Mouse (Mus musculus) v-Abl transformed pro-B cells (cell line): Measurements from ENCODE around the gene 1190005I06Rik.

Source experiments
- in situ Hi-C, 2 experiments: fragments of 400-800 bp; cut with MboI; formaldehyde crosslinking; loops; one replicate each; pipeline ENCODE4 v1.15.1; 2025; ENCODE audit not compliant: unreplicated experiment in 2 of 2

1190005I06Rik gene

DNA sequence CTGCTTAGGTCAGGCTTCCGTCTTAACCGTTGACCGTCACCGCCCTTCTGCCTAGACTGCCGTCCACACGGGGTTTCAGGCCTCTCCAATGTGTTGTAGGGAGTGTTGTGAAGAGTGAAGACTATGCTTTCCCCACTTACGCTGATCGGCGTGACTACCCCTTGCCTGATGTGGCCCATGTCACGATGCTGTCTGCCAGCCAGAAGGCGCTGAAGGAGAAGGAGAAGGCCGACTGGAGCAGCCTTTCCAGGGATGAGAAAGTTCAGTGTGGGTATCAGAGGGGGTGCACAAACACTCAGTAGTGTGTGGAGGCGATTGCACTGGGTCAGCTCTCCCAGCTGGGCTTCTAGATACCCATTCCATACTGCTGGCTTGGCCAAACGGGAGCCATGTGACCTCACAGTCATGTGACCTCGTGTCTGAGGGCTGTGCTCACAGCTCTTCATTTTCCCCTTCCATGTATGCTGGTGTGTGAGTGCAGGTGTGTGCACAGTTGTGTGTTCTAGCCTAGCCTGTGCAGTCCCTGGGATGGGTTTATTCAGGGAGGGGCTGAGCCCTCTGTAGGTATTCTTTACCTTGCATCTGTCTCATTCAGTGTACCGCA, 25.3 kb upstream of the 1190005I06Rik start:
- in situ Hi-C loops = loop anchor here (10.0 to 25.0 kb wide), 2 partner anchors 912 to 1165 kb away; partner anchors contain the start of gene Klhdc4 (in 1 of the 2)

- in situ Hi-C loops = loop anchor here (10.0 to 25.0 kb wide), 2 partner anchors 913 to 1166 kb away; partner anchors contain the start of gene Klhdc4 (in 1 of the 2)
Measured at GRCm38 (mm10) chr8:120671775-120672174, 24.3 kb upstream of the 1190005I06Rik start.

GRCm38 (mm10) chr8:120668374-120668905, 21.0 kb upstream of the 1190005I06Rik start, which contains the start of gene Emc8:
Emc8 (minus strand) TSS chr8:120668573.
- in situ Hi-C loops = loop anchor here in 1 of 2 experiments (25.0 kb wide), 1 partner anchor 1169 kb away; the partner anchor contains the start of gene Klhdc4

- in situ Hi-C loops = loop anchor here in 1 of 2 experiments (25.0 kb wide), 1 partner anchor 1170 kb away; the partner anchor contains the start of gene Klhdc4
Measured at GRCm38 (mm10) chr8:120667561-120668373, 20.3 kb upstream of the 1190005I06Rik start, which contains the start of the genes Gm27021 and Cox4i1. Gm27021 (minus strand) TSS chr8:120668079. Cox4i1 (plus strand) TSS chr8:120668222.

DNA sequence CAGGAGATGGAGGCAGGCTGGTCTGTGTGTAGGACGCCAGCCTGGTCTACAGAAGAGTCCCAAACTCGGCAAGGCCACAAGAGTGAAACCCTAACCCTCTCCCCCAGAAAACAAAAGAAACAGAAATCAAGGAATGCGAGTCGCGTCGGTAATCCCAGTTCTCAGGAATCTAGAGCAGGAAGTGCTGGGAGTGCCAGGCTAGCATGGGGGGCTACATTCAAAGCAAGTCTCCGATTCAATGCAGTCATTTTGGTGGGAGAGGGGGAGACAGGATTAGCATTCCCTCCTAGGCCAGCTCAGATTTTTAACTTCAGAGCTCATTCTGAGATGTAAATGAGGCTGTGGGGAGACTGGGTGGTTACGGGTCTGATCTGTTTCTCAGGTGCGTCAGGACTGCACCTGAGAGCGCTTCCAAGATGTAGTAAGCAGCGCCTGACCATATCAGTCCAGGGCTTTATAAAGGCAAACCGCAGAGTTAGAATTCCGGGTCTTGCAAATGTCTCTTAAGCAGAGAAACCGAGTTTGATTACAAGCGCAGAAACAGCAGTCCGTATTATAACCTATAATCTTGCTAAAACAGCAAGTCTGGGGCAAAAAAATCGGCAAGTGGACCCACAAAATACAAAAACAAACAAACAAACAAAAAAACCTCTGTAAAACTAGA, 19.5 kb upstream of the 1190005I06Rik start:
- in situ Hi-C loops = loop anchor here in 1 of 2 experiments (25.0 kb wide), 1 partner anchor 1170 kb away; the partner anchor contains the start of gene Klhdc4

DNA sequence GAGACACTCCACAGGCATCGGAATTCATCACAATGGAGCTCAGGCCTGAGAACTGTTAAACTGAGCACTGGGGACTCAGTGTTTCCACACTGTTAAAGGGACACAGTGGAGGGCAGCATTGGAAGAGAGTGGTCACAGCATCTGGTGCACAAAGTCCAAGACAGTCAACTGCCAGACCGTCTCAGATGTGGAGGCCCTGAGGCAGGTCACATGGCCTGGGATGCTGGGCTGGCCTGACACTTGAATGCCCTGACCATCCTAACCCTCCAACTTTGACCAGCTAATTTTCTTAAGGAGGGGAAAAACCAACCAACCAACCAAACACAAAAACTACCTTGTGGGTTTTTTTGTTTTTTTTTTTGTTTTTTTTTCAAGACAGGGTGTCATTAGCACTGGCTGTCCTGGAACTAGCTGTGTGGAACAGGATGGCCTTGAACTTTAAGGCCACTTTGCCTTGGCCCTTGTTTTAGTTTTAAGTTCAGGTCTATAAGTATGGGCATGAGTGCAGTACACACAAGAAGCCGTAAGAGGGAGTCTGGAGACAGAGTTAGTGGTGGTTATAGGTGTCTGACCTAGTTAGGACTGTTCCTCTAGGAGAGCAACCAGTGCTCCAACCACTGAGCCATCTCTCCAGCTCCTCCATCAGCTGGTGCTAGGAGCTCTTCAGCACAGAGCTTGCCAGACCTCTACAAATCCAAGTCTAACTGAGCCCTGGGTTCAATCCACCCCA, 18.5 kb upstream of the 1190005I06Rik start:
- in situ Hi-C loops = loop anchor here in 1 of 2 experiments (25.0 kb wide), 1 partner anchor 1171 kb away; the partner anchor contains the start of gene Klhdc4

GRCm38 (mm10) chr8:120664566-120664965, 17.1 kb upstream of the 1190005I06Rik start:
- in situ Hi-C loops = loop anchor here in 1 of 2 experiments (25.0 kb wide), 1 partner anchor 1173 kb away; the partner anchor contains the start of gene Klhdc4

- in situ Hi-C loops = loop anchor here in 1 of 2 experiments (25.0 kb wide), 1 partner anchor 1180 kb away; the partner anchor contains the start of gene Klhdc4
Measured at GRCm38 (mm10) chr8:120657415-120657814, 10.0 kb upstream of the 1190005I06Rik start.

DNA sequence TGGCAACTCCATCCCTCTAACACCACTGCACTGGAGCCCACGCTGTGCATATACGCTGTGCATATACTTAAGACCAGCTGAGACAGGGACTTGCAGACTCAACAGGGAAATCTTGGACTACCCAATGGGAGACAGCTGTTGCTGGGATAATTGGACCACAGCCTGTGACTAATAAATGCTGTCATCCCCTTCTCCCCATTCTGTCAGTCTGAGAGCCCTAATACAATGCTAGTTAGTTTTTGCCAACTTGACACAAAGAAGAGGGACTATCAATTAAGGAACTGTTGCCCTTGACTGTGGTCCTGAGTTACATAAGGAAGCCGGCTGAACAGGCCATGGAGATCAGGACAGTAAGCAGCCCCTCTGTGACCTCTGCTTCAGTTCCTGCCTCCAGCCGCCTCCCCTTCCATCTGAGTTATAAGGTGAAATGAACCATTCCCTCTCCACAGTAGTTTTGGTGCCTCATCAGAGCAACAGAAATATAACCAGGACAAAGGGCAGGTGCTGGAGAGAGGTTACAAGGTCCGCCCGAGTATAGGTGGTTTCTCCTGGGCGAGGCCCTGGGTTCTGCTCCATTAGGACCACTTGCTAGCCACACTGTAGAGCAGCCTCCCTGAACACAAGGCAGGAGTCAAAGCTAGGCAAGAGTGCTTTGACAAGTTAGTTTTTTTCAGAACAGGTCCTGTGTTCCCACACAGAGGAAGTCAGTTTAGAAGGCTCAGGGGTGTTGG, 9.1 kb upstream of the 1190005I06Rik start:
- in situ Hi-C loops = loop anchor here in 1 of 2 experiments (25.0 kb wide), 1 partner anchor 1181 kb away; the partner anchor contains the start of gene Klhdc4

DNA sequence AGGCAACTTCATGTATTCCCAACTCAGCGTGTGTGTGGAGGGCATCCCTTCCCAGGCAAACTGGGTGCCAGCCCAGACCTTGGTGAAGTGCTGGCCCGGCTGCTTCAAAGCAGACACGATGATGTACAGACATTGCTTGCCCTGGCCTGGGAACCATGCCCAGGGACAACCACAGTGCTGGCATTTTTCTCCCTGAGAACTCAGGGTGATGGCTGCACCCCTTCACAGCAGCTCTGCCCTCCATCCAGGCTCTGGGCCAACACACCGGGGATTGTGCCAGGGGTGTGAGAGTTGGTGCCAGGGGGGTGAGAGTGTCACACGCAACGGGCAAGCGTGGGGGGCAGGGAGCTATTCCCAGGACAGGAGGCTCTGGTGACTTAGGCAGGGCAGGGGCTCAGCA, 2.8 kb downstream of the 1190005I06Rik start:
- in situ Hi-C loops = no loop called here

DNA sequence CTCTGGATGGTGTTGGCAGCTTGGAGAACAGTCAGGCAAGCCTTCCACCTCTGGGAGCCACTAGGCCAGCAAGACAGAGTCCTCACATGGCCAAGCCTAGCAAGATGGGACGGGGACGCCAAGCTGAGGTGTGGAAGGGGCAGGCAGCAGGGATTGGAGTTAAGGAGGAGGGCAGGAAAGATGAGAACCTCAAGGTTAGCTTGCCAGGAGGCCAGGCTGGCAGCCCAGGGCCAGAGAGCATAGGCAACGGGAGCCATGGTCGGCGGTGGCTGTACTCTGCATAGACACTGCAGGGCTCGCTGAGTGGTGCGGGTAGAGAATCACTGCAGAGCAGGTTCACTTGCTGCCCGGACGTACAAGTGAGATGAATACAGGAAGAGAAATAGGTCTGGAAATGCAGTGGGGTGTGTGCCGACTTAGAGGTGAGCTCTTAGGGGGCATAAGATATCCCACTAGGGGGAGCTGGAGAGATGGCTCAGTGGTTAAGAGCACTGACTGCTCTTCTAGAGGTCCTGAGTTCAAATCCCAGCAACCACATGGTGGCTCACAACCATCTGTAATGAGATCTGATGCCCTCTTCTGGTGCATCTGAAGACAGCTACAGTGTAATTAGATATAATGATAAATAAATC, 5.3 kb downstream of the 1190005I06Rik start:
- in situ Hi-C loops = no loop called here

- in situ Hi-C loops = no loop called here
Measured at GRCm38 (mm10) chr8:120641245-120641644, 6.2 kb downstream of the 1190005I06Rik start.

DNA sequence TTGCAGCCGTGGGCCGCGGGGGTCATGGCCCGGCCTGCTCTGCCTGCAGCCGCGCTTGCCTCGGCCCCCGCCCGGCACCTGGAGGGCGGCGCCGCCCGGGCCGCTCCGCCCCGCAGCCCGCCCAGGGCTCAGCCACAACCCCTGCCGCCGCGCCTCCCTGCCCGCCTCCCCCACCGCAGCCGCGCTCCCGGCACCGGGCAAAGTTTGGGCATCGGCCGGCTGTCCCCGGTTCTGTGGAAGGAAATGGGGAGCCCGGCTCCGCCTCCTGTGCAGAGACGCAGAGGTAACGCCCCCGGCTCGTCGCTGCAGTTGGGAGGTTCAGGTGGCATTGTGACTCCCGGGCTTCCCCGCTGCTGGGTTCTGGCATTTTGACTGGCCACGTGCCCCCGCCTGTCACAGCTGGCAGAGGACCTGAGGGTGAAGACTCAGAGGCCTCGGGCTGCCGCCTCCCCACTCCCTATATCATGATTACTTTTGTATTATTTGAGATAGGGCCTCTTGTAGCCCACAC, 13.0 kb downstream of the 1190005I06Rik start:
- in situ Hi-C loops = no loop called here

DNA sequence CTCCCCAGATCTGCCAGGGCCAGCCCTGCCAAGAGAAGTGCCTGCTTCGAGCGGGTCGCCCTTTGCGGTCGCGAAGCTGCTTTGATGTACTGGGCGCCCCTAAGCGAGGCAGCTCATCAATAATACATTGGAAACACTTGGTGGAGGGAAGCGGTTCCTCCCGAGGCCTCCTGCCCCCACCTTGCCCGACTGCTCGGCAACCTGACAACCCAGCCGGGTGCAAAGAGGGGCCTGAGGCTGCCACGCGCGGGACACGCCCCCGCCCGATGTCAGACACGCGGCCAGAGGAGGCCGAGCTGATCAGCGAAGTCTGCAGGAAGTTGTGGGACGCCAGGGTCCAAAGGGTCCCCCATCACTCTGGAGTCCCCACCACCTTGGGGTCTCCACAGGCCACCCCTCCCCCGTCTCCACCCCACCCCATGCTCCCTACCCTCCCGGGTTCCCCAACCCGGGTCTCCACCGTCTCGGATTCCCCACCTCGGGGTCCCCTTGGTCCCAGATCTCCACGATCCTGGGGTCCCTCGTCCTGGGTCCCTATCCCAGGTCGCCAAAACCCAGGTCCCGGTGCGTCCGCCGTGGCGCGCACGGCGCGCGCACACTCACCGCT, 13.7 kb downstream of the 1190005I06Rik start:
- in situ Hi-C loops = no loop called here

GRCm38 (mm10) chr8:120632969-120633664, 14.3 kb downstream of the 1190005I06Rik start:
- in situ Hi-C loops = no loop called here

- in situ Hi-C loops = no loop called here
Measured at GRCm38 (mm10) chr8:120631441-120632375, 15.7 kb downstream of the 1190005I06Rik start.
